Mouse (Mus musculus): ENCODE measurements around the gene Mmp14.

DNA sequence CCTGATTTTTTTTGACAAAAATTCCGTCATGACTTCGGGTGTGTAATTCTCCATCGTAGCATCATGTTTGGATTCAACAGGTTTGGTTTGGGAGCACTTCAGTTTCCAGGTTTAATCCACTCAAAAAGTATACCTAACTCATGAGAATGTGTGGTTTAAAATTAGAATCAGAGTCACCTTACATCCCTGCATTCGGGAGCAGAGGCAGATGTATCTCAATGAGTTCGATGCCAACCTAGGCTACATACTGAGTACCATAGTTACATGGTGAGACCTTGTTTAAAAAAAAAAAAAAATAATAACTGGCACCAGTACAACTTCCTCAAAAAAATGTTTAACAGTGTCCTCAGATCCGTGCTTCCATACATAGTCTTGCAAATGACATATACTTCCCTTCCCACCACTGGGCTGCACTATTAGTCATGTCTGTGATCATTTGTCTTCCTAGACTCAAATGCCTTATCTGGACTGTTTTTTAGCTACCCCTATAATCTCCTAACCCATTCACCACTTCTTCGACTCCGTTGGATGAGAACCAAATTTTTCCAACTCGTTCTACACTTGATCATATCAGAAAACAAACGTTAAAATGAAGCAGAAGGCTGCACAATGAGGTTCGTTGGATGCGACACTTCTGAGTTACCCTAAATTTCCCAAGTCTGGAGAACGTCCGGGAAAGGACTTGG is 5.3 kb upstream of the Mmp14 start:
- no peak for TF ChIP-seq ZNF384 (IDR thresholded peaks at IDR 0.05; ENCODE audit: low read depth, low read length)
- no peak for TF ChIP-seq ZC3H11A (IDR thresholded peaks at IDR 0.05; ENCODE audit: borderline replicate concordance, low read depth, low read length)
- TF ChIP-seq CHD2 (IDR thresholded peaks at IDR 0.05; ENCODE audit: low read depth, low read length) = no peak
- no peak for TF ChIP-seq MAFK (IDR thresholded peaks at IDR 0.05; ENCODE audit: insufficient read depth, low read depth, low read length)
- TF ChIP-seq HCFC1 (IDR thresholded peaks at IDR 0.05; ENCODE audit: borderline replicate concordance, insufficient read depth, low read length) = no peak

All from ES-E14 (cell line).